Mouse (Mus musculus): ENCODE results near the gene Pou2f3.

GRCm38 (mm10) chr9:43189021-43189356 is 21.2 kb downstream of the Pou2f3 start:
- TF ChIP-seq FLI1 (IDR thresholded peaks at IDR 0.05; ENCODE audit: low read length) (no peak), GATA1 (IDR thresholded peaks at IDR 0.05; ENCODE audit: borderline replicate concordance, low read length) (no peak)

Data from megakaryocyte, embryonic 14.5 days (primary cell).